Mouse (Mus musculus): ENCODE measurements around the gene Gp5. TPM values are rescaled to one million over a fixed set of nuclear protein-coding genes. Genes with fewer than 3 reads are reported as not detected.

The Gp5 gene
- total and polyA plus RNA-seq, 3 experiments: 59.2 to 63.1 TPM; not detected in 1

DNA sequence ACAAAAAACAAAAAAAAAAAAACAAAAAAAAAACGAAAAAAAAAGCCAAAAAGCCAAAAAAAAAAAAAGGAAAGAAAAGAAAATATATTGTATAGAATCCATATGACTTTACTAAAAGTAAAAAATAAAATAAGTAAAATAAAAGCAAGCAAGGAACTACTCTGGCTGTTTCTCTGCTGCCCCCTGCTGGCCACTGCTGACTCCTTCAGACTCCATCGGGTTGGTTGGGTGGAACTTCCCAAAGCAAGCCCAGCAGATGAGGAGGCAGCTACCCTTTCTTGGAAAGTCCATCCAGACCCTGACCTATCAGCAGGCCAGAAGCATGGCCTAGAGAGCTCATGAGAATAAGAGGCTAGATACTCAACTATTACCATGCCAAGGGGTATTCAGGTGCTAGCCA lies 47.9 kb downstream of the Gp5 start (continued):
- no peak for TF ChIP-seq CHD2 (IDR thresholded peaks at IDR 0.05; ENCODE audit: low read length)
- TF ChIP-seq ZC3H11A (IDR thresholded peaks at IDR 0.05; ENCODE audit: low read depth, low read length): peak; percentile 55
- TF ChIP-seq ZMIZ1 (IDR thresholded peaks at IDR 0.05; ENCODE audit: low read depth, low read length): no peak
- no peak for TF ChIP-seq USF1 (IDR thresholded peaks at IDR 0.05; ENCODE audit: low read depth, low read length)
- no peak for TF ChIP-seq TAL1 (IDR thresholded peaks at IDR 0.05; ENCODE audit: low read length)
- no peak for TF ChIP-seq EP300 (IDR thresholded peaks at IDR 0.05; ENCODE audit: low read depth in 1 of 2, low read length in 2 of 2)
- TF ChIP-seq GABPA (IDR thresholded peaks at IDR 0.05; ENCODE audit: low read depth, low read length): no peak
- no peak for TF ChIP-seq KAT2A (conservative IDR thresholded peaks at IDR 0.05; ENCODE audit: low read depth, low read length)

DNA sequence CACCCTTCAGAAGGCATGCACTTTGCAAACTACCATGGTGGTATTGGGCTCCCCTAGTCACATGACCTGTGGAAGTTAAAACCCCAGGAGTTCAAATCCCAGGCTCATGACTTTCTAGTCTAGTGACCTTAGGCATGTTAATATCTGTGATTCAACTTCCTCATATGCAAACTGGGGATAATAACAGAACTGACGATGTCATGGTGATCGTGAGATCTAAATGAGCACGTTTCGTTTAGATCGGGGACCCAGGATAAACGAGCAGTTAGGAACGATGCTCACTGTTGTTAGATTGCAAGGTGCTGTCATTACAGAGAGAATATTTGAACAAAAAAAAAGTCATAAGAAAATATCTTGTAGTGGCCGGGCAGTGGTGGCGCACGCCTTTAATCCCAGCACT lies 48.4 kb downstream of the Gp5 start:
- Histone ChIP-seq H3K9ac (ENCODE audit: control insufficient read depth, low read depth, low read length, poor library complexity, severe bottlenecking) (no peak overlapping the region), H3K9me3 (replicated peaks; ENCODE audit: insufficient read depth, low read length) (no peaks in the 10 kb centered on the region), H3K27me3 (ENCODE audit: control insufficient read depth in 1 of 2, insufficient read depth in 2 of 2, low read length in 2 of 2) (no peaks in the 10 kb centered on the region; a peak in 1 of 4 replicates), H3K36me3 (ENCODE audit: control insufficient read depth in 1 of 2, insufficient read depth in 2 of 2, low read length in 2 of 2) (peaks cover 0 to 5% of the 10 kb centered on the region in 2 experiments; a peak in 1 of 4 replicates), H3K27ac (ENCODE audit: control insufficient read depth, low read depth, low read length) (no peak overlapping the region), H3K4me3 (ENCODE audit: control insufficient read depth in 1 of 2, insufficient read depth in 1 of 2, low read depth in 2 of 2, low read length in 2 of 2) (peak overlapping the region; percentile 29 to 34; a peak in 3 of 4 replicates), H3K79me2 (ENCODE audit: control insufficient read depth, insufficient read depth, low read length, poor library complexity) (no peaks in the 10 kb centered on the region), H3K4me1 (ENCODE audit: control insufficient read depth in 1 of 2, insufficient read depth in 2 of 2, low read length in 2 of 2) (peaks cover 0 to 13% of the 10 kb centered on the region in 2 experiments; a peak in 3 of 4 replicates)
- peak; percentile 66 for DNase-seq (ENCODE audit: low read depth, low spot score)
- TF ChIP-seq TCF12 (IDR thresholded peaks at IDR 0.05; ENCODE audit: low read depth, low read length) (no peak), USF1 (IDR thresholded peaks at IDR 0.05; ENCODE audit: low read depth, low read length) (peak; percentile 75), KAT2A (conservative IDR thresholded peaks at IDR 0.05; ENCODE audit: low read depth, low read length) (no peak), POLR2A (IDR thresholded peaks at IDR 0.05; ENCODE audit: control insufficient read depth in 1 of 2, insufficient read depth in 1 of 2, low read depth in 1 of 2, low read length in 2 of 2, poor library complexity in 1 of 2) (no peak), SMC3 (IDR thresholded peaks at IDR 0.05; ENCODE audit: low read depth, low read length) (no peak), RAD21 (IDR thresholded peaks at IDR 0.05; ENCODE audit: low read depth, low read length) (no peak), SIN3A (IDR thresholded peaks at IDR 0.05; ENCODE audit: low read length) (no peak)

DNA sequence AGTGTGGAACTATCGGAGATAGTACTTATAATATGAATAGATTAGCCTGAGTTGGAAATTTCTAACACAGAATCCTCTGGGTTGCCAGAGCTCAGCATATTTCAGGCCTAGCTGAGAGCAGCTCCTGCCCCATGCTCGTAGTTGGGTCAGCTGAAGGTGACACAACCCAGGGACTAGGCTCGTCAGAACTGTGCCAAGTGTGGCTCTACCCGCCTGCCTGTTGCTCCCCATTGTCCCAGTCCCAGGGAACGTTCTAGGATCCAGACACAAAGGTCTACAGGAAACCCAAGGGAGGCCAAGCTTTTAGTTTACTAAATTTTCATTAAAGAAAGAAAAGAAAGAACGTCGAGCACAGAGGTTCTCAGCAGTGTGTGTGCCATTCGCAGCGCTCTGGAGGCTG lies 49.2 kb downstream of the Gp5 start:
- no peak overlapping the region for H3K27ac ChIP-seq (ENCODE audit: control insufficient read depth, low read depth, low read length)
- no peaks in the 10 kb centered on the region for H3K79me2 ChIP-seq (ENCODE audit: control insufficient read depth, insufficient read depth, low read length, poor library complexity)
- no peaks in the 10 kb centered on the region for H3K27me3 ChIP-seq (ENCODE audit: control insufficient read depth in 1 of 2, insufficient read depth in 2 of 2, low read length in 2 of 2)
- TF ChIP-seq CHD2 (IDR thresholded peaks at IDR 0.05; ENCODE audit: low read length) (no peak), CHD1 (IDR thresholded peaks at IDR 0.05; ENCODE audit: low read depth, low read length) (no peak), MXI1 (IDR thresholded peaks at IDR 0.05; ENCODE audit: low read depth, low read length) (no peak)
- no peak for DNase-seq (ENCODE audit: low read depth, low spot score)
- H3K4me3 ChIP-seq (ENCODE audit: control insufficient read depth in 1 of 2, insufficient read depth in 1 of 2, low read depth in 2 of 2, low read length in 2 of 2): no peak overlapping the region
- H3K9ac ChIP-seq (ENCODE audit: control insufficient read depth, low read depth, low read length, poor library complexity, severe bottlenecking): no peak overlapping the region
- H3K36me3 ChIP-seq (ENCODE audit: control insufficient read depth in 1 of 2, insufficient read depth in 2 of 2, low read length in 2 of 2): peaks cover 0 to 5% of the 10 kb centered on the region in 2 experiments; a peak in 1 of 4 replicates
- peaks cover 0 to 13% of the 10 kb centered on the region in 2 experiments; a peak in 3 of 4 replicates for H3K4me1 ChIP-seq (ENCODE audit: control insufficient read depth in 1 of 2, insufficient read depth in 2 of 2, low read length in 2 of 2)
- H3K9me3 ChIP-seq (replicated peaks; ENCODE audit: insufficient read depth, low read length): no peaks in the 10 kb centered on the region
